In genomic region chr11:101173631-101174388, GRCm38 (mm10) we compare ENCODE assay signal across 8 mouse cellular contexts. TPM values are rescaled to one million over a fixed set of nuclear protein-coding genes. Genes with fewer than 3 reads are reported as not detected.
DNase-seq lines count a peak whose midpoint lies in the region; ATAC-seq lines count a peak whose summit lies in the region.

No protein-coding gene starts in this region.

- peak overlapping the region; percentile 65 for H3K4me2 ChIP-seq in hindbrain, embryonic 15.5 days

- peaks cover 85% of the 10 kb centered on the region for H3K4me1 ChIP-seq in hindbrain, embryonic 15.5 days (replicated peaks)

- peak overlapping the region; percentile 54 for H3K4me3 ChIP-seq in hindbrain, embryonic 15.5 days

- peak; percentile 70 for DNase-seq in cerebellum, adult 11 months
- peak; percentile 76 to 79 for DNase-seq in cerebellum, postnatal 14 days
- peak; percentile 70 to 80 for DNase-seq in gastrocnemius, adult 8-10 months (ENCODE audit: low spot score in 2 of 2)
- DNase-seq in left cerebral cortex, postnatal 4 days = peak; percentile 78
- peak; percentile 61 for DNase-seq in spleen, adult 12 weeks (ENCODE audit: low spot score)

- no peaks in the 10 kb centered on the region for H3K9me3 ChIP-seq in hindbrain, embryonic 15.5 days

- peak overlapping the region; percentile 72 for H3K27ac ChIP-seq in hindbrain, embryonic 15.5 days (replicated peaks)

- H3K27me3 ChIP-seq in hindbrain, embryonic 15.5 days = peaks cover 22% of the 10 kb centered on the region

- under 1% methylated on average over 61 of the region's 61 CpGs for WGBS in hindbrain, embryonic 15.5 days

- peak overlapping the region; percentile 32 for H3K9ac ChIP-seq in hindbrain, embryonic 15.5 days

- H3K36me3 ChIP-seq in hindbrain, embryonic 15.5 days = no peaks in the 10 kb centered on the region

- intact Hi-C loops in left cerebral cortex, postnatal 4 days (cut with DNase I) = no loop called here

- ATAC-seq in cerebellum, adult (ENCODE audit: insufficient number of reproducible peaks, low FRiP score, low TSS enrichment) = no peak
- peak; percentile 50 for ATAC-seq in hindbrain, embryonic 15.5 days (ENCODE audit: low FRiP score, low read depth)
- ATAC-seq in megakaryocyte-erythroid progenitor cell, adult 5-6 weeks (replicated peaks; ENCODE audit: low FRiP score, low TSS enrichment, poor library complexity, severe bottlenecking) = peak; percentile 69

RNA-seq across cellular contexts. Expression of gene Ccr10, which starts 1.4 kb away (rescaled TPM):
- not detected for total RNA-seq in gastrocnemius, adult 8-10 months (2022)
- polyA plus RNA-seq in hindbrain, embryonic 15.5 days (2015; fragmentation: Nextera tagmentation; extraction: Ambion mirVana) = 0.63 and 0.70 TPM in 2 replicates
- not detected for total RNA-seq in left cerebral cortex, postnatal 4 days (2021)
- total RNA-seq in megakaryocyte-erythroid progenitor cell, adult 5-6 weeks (2014; fragmentation: Nextera tagmentation) = not detected in 2 replicates
- total RNA-seq in megakaryocyte-erythroid progenitor cell, adult 5-6 weeks (2017) = not detected in 2 replicates

RNA-seq across cellular contexts. Expression of gene Plekhh3, which starts 2.7 kb away (rescaled TPM):
- total RNA-seq in gastrocnemius, adult 8-10 months (2022) = 10 to 100 TPM; 25.6 to 38.5 (median 33.9) TPM
- 9.5 and 11.8 TPM in 2 replicates for polyA plus RNA-seq in hindbrain, embryonic 15.5 days (2015; fragmentation: Nextera tagmentation; extraction: Ambion mirVana)
- total RNA-seq in left cerebral cortex, postnatal 4 days (2021) = 1 to 10 TPM; 5.6 to 6.1 TPM
- total RNA-seq in megakaryocyte-erythroid progenitor cell, adult 5-6 weeks (2014; fragmentation: Nextera tagmentation) = not detected in 2 replicates
- not detected in 2 replicates for total RNA-seq in megakaryocyte-erythroid progenitor cell, adult 5-6 weeks (2017)

RNA-seq across cellular contexts. Expression of gene Cntnap1, which starts 3.5 kb away (rescaled TPM):
- total RNA-seq in gastrocnemius, adult 8-10 months (2022) = 1 to 10 TPM in 1 of 4 experiments, under 1 TPM in 3; 0.67 to 1.3 (median 0.81) TPM
- polyA plus RNA-seq in hindbrain, embryonic 15.5 days (2015; fragmentation: Nextera tagmentation; extraction: Ambion mirVana) = 7.5 and 8.0 TPM in 2 replicates
- total RNA-seq in left cerebral cortex, postnatal 4 days (2021) = 1 to 10 TPM; 4.8 to 7.4 TPM
- total RNA-seq in megakaryocyte-erythroid progenitor cell, adult 5-6 weeks (2014; fragmentation: Nextera tagmentation) = not detected in 2 replicates
- total RNA-seq in megakaryocyte-erythroid progenitor cell, adult 5-6 weeks (2017) = 0.15 TPM in 1 of 2 replicates, not detected in the other

RNA-seq across cellular contexts. Expression of gene Tubg2, which starts 18.1 kb away (rescaled TPM):
- total RNA-seq in gastrocnemius, adult 8-10 months (2022) = 1 to 10 TPM; 2.9 to 3.6 (median 3.2) TPM
- 48.0 and 53.1 TPM in 2 replicates for polyA plus RNA-seq in hindbrain, embryonic 15.5 days (2015; fragmentation: Nextera tagmentation; extraction: Ambion mirVana)
- total RNA-seq in left cerebral cortex, postnatal 4 days (2021) = 10 to 100 TPM; 38.6 to 41.6 TPM
- total RNA-seq in megakaryocyte-erythroid progenitor cell, adult 5-6 weeks (2014; fragmentation: Nextera tagmentation) = not detected in 2 replicates
- total RNA-seq in megakaryocyte-erythroid progenitor cell, adult 5-6 weeks (2017) = not detected in 2 replicates

RNA-seq across cellular contexts. Expression of gene Ezh1, which starts 52.5 kb away (rescaled TPM):
- total RNA-seq in gastrocnemius, adult 8-10 months (2022) = 10 to 100 TPM; 24.3 to 31.0 (median 26.2) TPM
- 26.5 and 27.4 TPM in 2 replicates for polyA plus RNA-seq in hindbrain, embryonic 15.5 days (2015; fragmentation: Nextera tagmentation; extraction: Ambion mirVana)
- total RNA-seq in left cerebral cortex, postnatal 4 days (2021) = 10 to 100 TPM; 34.3 to 36.6 TPM
- total RNA-seq in megakaryocyte-erythroid progenitor cell, adult 5-6 weeks (2014; fragmentation: Nextera tagmentation) = 18.2 and 20.6 TPM in 2 replicates
- total RNA-seq in megakaryocyte-erythroid progenitor cell, adult 5-6 weeks (2017) = 13.8 and 20.3 TPM in 2 replicates

Comparison
In these comparisons a context has a peak if more than half of its experiments do, and no peak if none do; other contexts are left out.
1. RNA of gene Plekhh3, which starts 2.7 kb away (total RNA-seq): 25.6 to 38.5 TPM in gastrocnemius, adult 8-10 months and 5.6 to 6.1 TPM in left cerebral cortex, postnatal 4 days; not detected in megakaryocyte-erythroid progenitor cell, adult 5-6 weeks; every median in the first group is over 4 times any median in the second.
2. Peak in every context shown above with its lines, with median percentiles within 50 percentile points of each other: DNase-seq.